Mouse (Mus musculus): ENCODE data around the gene Gtf3c5. TPM values are rescaled to one million over a fixed set of nuclear protein-coding genes. Genes with fewer than 3 reads are reported as not detected.

Gtf3c5 gene
- polyA plus RNA-seq, 1 experiment, result 51.4 TPM

GRCm38 (mm10) chr2:28606601-28607340, 23.2 kb upstream of the Gtf3c5 start:
- DNase-seq (ENCODE audit: low read depth), result peak; percentile 18
- TF ChIP-seq POLR2A (IDR thresholded peaks at IDR 0.05; ENCODE audit: borderline replicate concordance, extremely low read depth, insufficient read depth, insufficient read length, poor library complexity, severe bottlenecking) (no peak), CTCF (IDR thresholded peaks at IDR 0.05; ENCODE audit: borderline replicate concordance, extremely low read depth, insufficient read depth, insufficient read length) (peak; percentile 43; the same call in 1 of the 2 replicates)

GRCm38 (mm10) chr2:28605789-28606541, 22.4 kb upstream of the Gtf3c5 start:
- peak; percentile 44 for DNase-seq (ENCODE audit: low read depth)

GRCm38 (mm10) chr2:28603542-28603941, 20.0 kb upstream of the Gtf3c5 start:
- TF ChIP-seq CTCF (IDR thresholded peaks at IDR 0.05; ENCODE audit: borderline replicate concordance, extremely low read depth, insufficient read depth, insufficient read length) (no peak), POLR2A (IDR thresholded peaks at IDR 0.05; ENCODE audit: borderline replicate concordance, extremely low read depth, insufficient read depth, insufficient read length, poor library complexity, severe bottlenecking) (no peak)
- no peak for DNase-seq (ENCODE audit: low read depth)

More at GRCm38 (mm10) chr2:28605789-28606541, 22.4 kb upstream of the Gtf3c5 start:
- TF ChIP-seq POLR2A (IDR thresholded peaks at IDR 0.05; ENCODE audit: borderline replicate concordance, extremely low read depth, insufficient read depth, insufficient read length, poor library complexity, severe bottlenecking) (no peak), CTCF (IDR thresholded peaks at IDR 0.05; ENCODE audit: borderline replicate concordance, extremely low read depth, insufficient read depth, insufficient read length) (no peak)

- no peak for DNase-seq (ENCODE audit: low read depth)
- TF ChIP-seq CTCF (IDR thresholded peaks at IDR 0.05; ENCODE audit: borderline replicate concordance, extremely low read depth, insufficient read depth, insufficient read length), result no peak
- TF ChIP-seq POLR2A (IDR thresholded peaks at IDR 0.05; ENCODE audit: borderline replicate concordance, extremely low read depth, insufficient read depth, insufficient read length, poor library complexity, severe bottlenecking), result no peak
Measured at GRCm38 (mm10) chr2:28601720-28602590, 18.4 kb upstream of the Gtf3c5 start.

- no peak for DNase-seq (ENCODE audit: low read depth)
- TF ChIP-seq CTCF (IDR thresholded peaks at IDR 0.05; ENCODE audit: borderline replicate concordance, extremely low read depth, insufficient read depth, insufficient read length) (no peak), POLR2A (IDR thresholded peaks at IDR 0.05; ENCODE audit: borderline replicate concordance, extremely low read depth, insufficient read depth, insufficient read length, poor library complexity, severe bottlenecking) (no peak)
Measured at GRCm38 (mm10) chr2:28599569-28599900, 16.0 kb upstream of the Gtf3c5 start.

- TF ChIP-seq CTCF (IDR thresholded peaks at IDR 0.05; ENCODE audit: borderline replicate concordance, extremely low read depth, insufficient read depth, insufficient read length), result no peak
- no peak for DNase-seq (ENCODE audit: low read depth)
Measured at GRCm38 (mm10) chr2:28598692-28599568, 15.4 kb upstream of the Gtf3c5 start.

GRCm38 (mm10) chr2:28597733-28598547, 14.4 kb upstream of the Gtf3c5 start:
- DNase-seq (ENCODE audit: low read depth), result no peak
- TF ChIP-seq POLR2A (IDR thresholded peaks at IDR 0.05; ENCODE audit: borderline replicate concordance, extremely low read depth, insufficient read depth, insufficient read length, poor library complexity, severe bottlenecking), result no peak
- TF ChIP-seq CTCF (IDR thresholded peaks at IDR 0.05; ENCODE audit: borderline replicate concordance, extremely low read depth, insufficient read depth, insufficient read length), result no peak

- DNase-seq (ENCODE audit: low read depth), result no peak
- peak; percentile 47; the same call in 1 of the 2 replicates for TF ChIP-seq CTCF (IDR thresholded peaks at IDR 0.05; ENCODE audit: borderline replicate concordance, extremely low read depth, insufficient read depth, insufficient read length)
- no peak for TF ChIP-seq POLR2A (IDR thresholded peaks at IDR 0.05; ENCODE audit: borderline replicate concordance, extremely low read depth, insufficient read depth, insufficient read length, poor library complexity, severe bottlenecking)
Measured at GRCm38 (mm10) chr2:28596998-28597397, 13.4 kb upstream of the Gtf3c5 start.

- TF ChIP-seq CTCF (IDR thresholded peaks at IDR 0.05; ENCODE audit: borderline replicate concordance, extremely low read depth, insufficient read depth, insufficient read length), result no peak
- no peak for TF ChIP-seq POLR2A (IDR thresholded peaks at IDR 0.05; ENCODE audit: borderline replicate concordance, extremely low read depth, insufficient read depth, insufficient read length, poor library complexity, severe bottlenecking)
- DNase-seq (ENCODE audit: low read depth), result no peak
Measured at GRCm38 (mm10) chr2:28596021-28596420, 12.5 kb upstream of the Gtf3c5 start.

GRCm38 (mm10) chr2:28592809-28593208, 9.3 kb upstream of the Gtf3c5 start:
- peak; percentile 88 for TF ChIP-seq CTCF (IDR thresholded peaks at IDR 0.05; ENCODE audit: borderline replicate concordance, extremely low read depth, insufficient read depth, insufficient read length)
- no peak for TF ChIP-seq POLR2A (IDR thresholded peaks at IDR 0.05; ENCODE audit: borderline replicate concordance, extremely low read depth, insufficient read depth, insufficient read length, poor library complexity, severe bottlenecking)
- peak; percentile 66 for DNase-seq (ENCODE audit: low read depth)
